Mouse (Mus musculus) kidney, embryonic 14.5 days (tissue): Measurements from ENCODE around the gene Fam53a. TPM values are rescaled to one million over a fixed set of nuclear protein-coding genes. Genes with fewer than 3 reads are reported as not detected.
A peak's percentile ranks its signal among the peaks of the same experiment; 100 is the strongest.

Experiments used
- ATAC-seq: fragments of 200-750 bp; cut with Nextera tagmentation; 2 replicates; pipeline ENCODE4 v1.8.0; 2017; ENCODE audit warnings: moderate number of reproducible peaks, mild to moderate bottlenecking, moderate TSS enrichment, moderate library complexity; ENCODE audit not compliant: low FRiP score, low TSS enrichment
- H3K27ac ChIP-seq: fragments of 300-500 bp; sonication (generic); 2 replicates; pipeline ENCODE4 v1.5.1; 2014; ENCODE audit warnings: low read depth, mild to moderate bottlenecking, low read length, moderate library complexity, mixed read lengths
- H3K27me3 ChIP-seq: fragments of 300-500 bp; sonication (generic); 2 replicates; pipeline ENCODE4 v1.6.1; 2014; ENCODE audit warnings: mild to moderate bottlenecking, low read length; ENCODE audit not compliant: control insufficient read depth, insufficient read depth
- H3K36me3 ChIP-seq: fragments of 300-500 bp; sonication (generic); 2 replicates; pipeline ENCODE4 v1.6.1; 2014; ENCODE audit warnings: low read length, mixed read lengths; ENCODE audit not compliant: control insufficient read depth, insufficient read depth
- H3K4me1 ChIP-seq: fragments of 300-500 bp; sonication (generic); 2 replicates; pipeline ENCODE4 v1.6.1; 2014; ENCODE audit warnings: low read length, mixed read lengths; ENCODE audit not compliant: control insufficient read depth, insufficient read depth
- H3K4me2 ChIP-seq: fragments of 300-500 bp; sonication (generic); replicated peaks from 2 replicates; pipeline ENCODE4 v1.6.1; 2014; ENCODE audit warnings: low read depth, mild to moderate bottlenecking, low read length
- H3K4me3 ChIP-seq: fragments of 300-500 bp; sonication (generic); 2 replicates; pipeline ENCODE4 v1.5.1; 2014; ENCODE audit warnings: mild to moderate bottlenecking, low read length
- H3K9ac ChIP-seq: fragments of 300-500 bp; sonication (generic); 2 replicates; pipeline ENCODE4 v1.6.1; 2014; ENCODE audit warnings: low read depth, mild to moderate bottlenecking, low read length, moderate library complexity
- H3K9me3 ChIP-seq: fragments of 300-500 bp; sonication (generic); 2 replicates; pipeline ENCODE4 v1.6.1; 2016; ENCODE audit warnings: low read length; ENCODE audit not compliant: control insufficient read depth
- WGBS: fragments of 180-500 bp; shearing (Covaris S2); extraction: QIAGEN DNeasy Blood & Tissue Kit; methylation state at CpG from one replicate; pipeline ENCODE4 v1.1.7; 2014; 5-methylcytosine and 5-hydroxymethylcytosine counted together
- polyA plus RNA-seq: library from polyadenylated mRNA; unstranded; fragments of >200 nt; fragmentation: Nextera tagmentation; extraction: Ambion mirVana; gene quantifications from 2 replicates; pipeline ENCODE4 v1.2.1, GENCODE M21; 2014

The Fam53a gene
- polyA plus RNA-seq, 1 experiment from 2014 or later, result 69.4 TPM

GRCm38 (mm10) chr5:33623766-33624165, 5.7 kb downstream of the Fam53a start:
- Histone ChIP-seq H3K4me2 (no peak overlapping the region), H3K27ac (no peak overlapping the region), H3K36me3 (peaks cover 7% of the 10 kb centered on the region; the same call in 1 of the 2 replicates), H3K27me3 (no peaks in the 10 kb centered on the region), H3K4me3 (no peak overlapping the region), H3K9ac (no peak overlapping the region), H3K4me1 (peaks cover 7% of the 10 kb centered on the region), H3K9me3 (no peaks in the 10 kb centered on the region)
- ATAC-seq, result no peak
- 86% methylated on average over 3 of the region's 3 CpGs for WGBS

- H3K27me3 ChIP-seq, result no peaks in the 10 kb centered on the region
- peaks cover under 1% of the 10 kb centered on the region for H3K4me1 ChIP-seq
- no peak overlapping the region for H3K4me2 ChIP-seq
- 84% methylated on average over 2 of the region's 2 CpGs for WGBS
- H3K9ac ChIP-seq, result no peak overlapping the region
- H3K36me3 ChIP-seq, result peaks cover 7% of the 10 kb centered on the region; the same call in 1 of the 2 replicates
- ATAC-seq, result no peak
- no peak overlapping the region for H3K4me3 ChIP-seq
- no peaks in the 10 kb centered on the region for H3K9me3 ChIP-seq
- H3K27ac ChIP-seq, result no peak overlapping the region
These were observed 6.8 kb downstream of the Fam53a start for GRCm38 (mm10) chr5:33622671-33623070.

- Histone ChIP-seq H3K36me3 (peaks cover 31% of the 10 kb centered on the region), H3K27ac (no peak overlapping the region), H3K4me1 (no peaks in the 10 kb centered on the region), H3K9ac (no peak overlapping the region), H3K27me3 (no peaks in the 10 kb centered on the region), H3K9me3 (no peaks in the 10 kb centered on the region), H3K4me2 (no peak overlapping the region), H3K4me3 (no peak overlapping the region)
- WGBS, result 89% methylated on average over 6 of the region's 6 CpGs
- no peak for ATAC-seq
These were observed 15.0 kb downstream of the Fam53a start for GRCm38 (mm10) chr5:33614391-33614790.

GRCm38 (mm10) chr5:33611795-33612194, 17.6 kb downstream of the Fam53a start:
- ATAC-seq, result no peak
- no peak overlapping the region for H3K4me2 ChIP-seq
- WGBS, result 93% methylated on average over 1 of the region's 1 CpGs
- H3K27me3 ChIP-seq, result no peaks in the 10 kb centered on the region
- H3K27ac ChIP-seq, result no peak overlapping the region
- no peaks in the 10 kb centered on the region for H3K4me1 ChIP-seq
- no peak overlapping the region for H3K4me3 ChIP-seq
- H3K36me3 ChIP-seq, result peaks cover 51% of the 10 kb centered on the region
- H3K9ac ChIP-seq, result no peak overlapping the region
- no peaks in the 10 kb centered on the region for H3K9me3 ChIP-seq

GRCm38 (mm10) chr5:33609226-33609625, 20.2 kb downstream of the Fam53a start:
- no peaks in the 10 kb centered on the region for H3K9me3 ChIP-seq
- no peak for ATAC-seq
- no peaks in the 10 kb centered on the region for H3K4me1 ChIP-seq
- H3K27ac ChIP-seq, result no peak overlapping the region
- no peaks in the 10 kb centered on the region for H3K27me3 ChIP-seq
- H3K4me3 ChIP-seq, result no peak overlapping the region
- H3K36me3 ChIP-seq, result peaks cover 62% of the 10 kb centered on the region
- no peak overlapping the region for H3K9ac ChIP-seq
- 62% methylated on average over 1 of the region's 1 CpGs for WGBS
- H3K4me2 ChIP-seq, result no peak overlapping the region

- WGBS, result 97% methylated on average over 15 of the region's 15 CpGs
- no peak for ATAC-seq
- Histone ChIP-seq H3K36me3 (peaks cover 50% of the 10 kb centered on the region), H3K9ac (no peak overlapping the region; the same call in 1 of the 2 replicates), H3K27me3 (no peaks in the 10 kb centered on the region), H3K4me3 (no peak overlapping the region), H3K27ac (no peak overlapping the region), H3K4me2 (no peak overlapping the region), H3K4me1 (no peaks in the 10 kb centered on the region), H3K9me3 (no peaks in the 10 kb centered on the region)
These were observed 22.0 kb downstream of the Fam53a start for GRCm38 (mm10) chr5:33607434-33607833.

GRCm38 (mm10) chr5:33606631-33607030, 22.8 kb downstream of the Fam53a start:
- Histone ChIP-seq H3K4me2 (no peak overlapping the region), H3K36me3 (peaks cover 47% of the 10 kb centered on the region), H3K4me1 (no peaks in the 10 kb centered on the region), H3K4me3 (no peak overlapping the region), H3K27ac (no peak overlapping the region), H3K9ac (no peak overlapping the region), H3K9me3 (no peaks in the 10 kb centered on the region), H3K27me3 (no peaks in the 10 kb centered on the region)
- no peak for ATAC-seq
- WGBS, result 75% methylated on average over 7 of the region's 7 CpGs

GRCm38 (mm10) chr5:33605314-33605713, 24.1 kb downstream of the Fam53a start:
- no peaks in the 10 kb centered on the region for H3K4me1 ChIP-seq
- H3K9me3 ChIP-seq, result no peaks in the 10 kb centered on the region
- peaks cover 55% of the 10 kb centered on the region for H3K36me3 ChIP-seq
- H3K4me2 ChIP-seq, result no peak overlapping the region
- H3K4me3 ChIP-seq, result no peak overlapping the region
- H3K9ac ChIP-seq, result no peak overlapping the region
- H3K27ac ChIP-seq, result no peak overlapping the region
- no peaks in the 10 kb centered on the region for H3K27me3 ChIP-seq
- ATAC-seq, result no peak
- 78% methylated on average over 5 of the region's 5 CpGs for WGBS

- Histone ChIP-seq H3K4me3 (no peak overlapping the region), H3K9ac (no peak overlapping the region), H3K4me1 (no peaks in the 10 kb centered on the region), H3K27ac (no peak overlapping the region), H3K9me3 (no peaks in the 10 kb centered on the region), H3K36me3 (peaks cover 3% of the 10 kb centered on the region; the same call in 1 of the 2 replicates), H3K4me2 (no peak overlapping the region), H3K27me3 (no peaks in the 10 kb centered on the region)
- 36% methylated on average over 2 of the region's 2 CpGs for WGBS
- peak; percentile 61; the same call in 1 of the 2 replicates for ATAC-seq
These were observed 35.8 kb downstream of the Fam53a start for GRCm38 (mm10) chr5:33593620-33594019.
